Mouse (Mus musculus) ES-E14 (cell line): ENCODE measurements around the gene B3gntl1. TPM values are rescaled to one million over a fixed set of nuclear protein-coding genes. Genes with fewer than 3 reads are reported as not detected.

Source experiments
- DNase-seq: peaks from one replicate; pipeline ENCODE4 v3.0.0-alpha.2; 2013; ENCODE audit warnings: low read depth, low spot score
- H3K27ac ChIP-seq: 2 replicates; pipeline ENCODE4 v1.5.1; 2012; ENCODE audit warnings: low read depth, mild to moderate bottlenecking, low read length, moderate library complexity, mixed read lengths; ENCODE audit not compliant: poor library complexity, insufficient read depth, severe bottlenecking
- H3K36me3 ChIP-seq: 2 replicates; pipeline ENCODE4 v1.6.1; 2012; ENCODE audit warnings: mild to moderate bottlenecking, low read length, moderate library complexity, mixed read lengths; ENCODE audit not compliant: control insufficient read depth, poor library complexity, insufficient read depth, severe bottlenecking
- H3K4me1 ChIP-seq, 2 experiments: fragments of 150-350 bp in 1 of 2; sonication (generic) in 1 of 2; 2 replicates each; pipeline ENCODE4 v1.6.1; 2012; ENCODE audit warnings: low read length in 2 of 2, mild to moderate bottlenecking in 1 of 2, mixed read lengths in 1 of 2; ENCODE audit not compliant: control insufficient read depth in 2 of 2, insufficient read depth in 2 of 2, poor library complexity in 1 of 2
- H3K4me3 ChIP-seq, 2 experiments: fragments of 150-350 bp in 1 of 2; sonication (generic) in 1 of 2; 2 replicates each; pipeline ENCODE4 v1.5.1; 2012; ENCODE audit warnings: low read length in 2 of 2, low read depth in 1 of 2, mild to moderate bottlenecking in 1 of 2, mixed read lengths in 1 of 2; ENCODE audit not compliant: insufficient read depth in 1 of 2, poor library complexity in 1 of 2, severe bottlenecking in 1 of 2
- H3K9ac ChIP-seq: 2 replicates; pipeline ENCODE4 v1.6.1; 2012; ENCODE audit warnings: low read depth, mild to moderate bottlenecking, low read length, mixed read lengths; ENCODE audit not compliant: poor library complexity, insufficient read depth, severe bottlenecking
- H3K9me3 ChIP-seq: fragments of 150-350 bp; sonication (generic); 2 replicates; pipeline ENCODE4 v1.6.1; 2012; ENCODE audit warnings: low read depth, mild to moderate bottlenecking, low read length; ENCODE audit not compliant: control insufficient read depth, insufficient read depth
- CHD2 ChIP-seq: IDR thresholded peaks from 2 replicates; pipeline ENCODE4 v1.6.1; 2014; ENCODE audit warnings: mild to moderate bottlenecking, low read depth, low read length, inconsistent platforms
- HCFC1 ChIP-seq: IDR thresholded peaks from 2 replicates; pipeline ENCODE4 v1.6.1; 2012; ENCODE audit warnings: low read length, inconsistent platforms, borderline replicate concordance; ENCODE audit not compliant: insufficient read depth
- MAFK ChIP-seq: IDR thresholded peaks from 2 replicates; pipeline ENCODE4 v1.6.1; 2014; ENCODE audit warnings: mild to moderate bottlenecking, low read depth, low read length, inconsistent platforms; ENCODE audit not compliant: insufficient read depth
- ZC3H11A ChIP-seq: IDR thresholded peaks from 2 replicates; pipeline ENCODE4 v1.6.1; 2012; ENCODE audit warnings: low read depth, mild to moderate bottlenecking, inconsistent platforms, low read length, borderline replicate concordance
- ZNF384 ChIP-seq: IDR thresholded peaks from 2 replicates; pipeline ENCODE4 v1.6.1; 2012; ENCODE audit warnings: low read depth, low read length, inconsistent platforms
- in situ Hi-C, 2 experiments: fragments of 600-800 bp; cut with MboI; formaldehyde crosslinking; loops; one replicate each; pipeline ENCODE4 v1.15.1; 2025; ENCODE audit warnings: low sequenced_read_pairs in 2 of 2, inconsistent platforms in 1 of 2; ENCODE audit not compliant: unreplicated experiment in 2 of 2
- total RNA-seq: library from RNA; depleted of rRNA; stranded (reverse); fragments of 300-350 nt; gene quantifications from 2 replicates; pipeline ENCODE4 v1.2.3, GENCODE M21; 2012; rRNA removed

Gene B3gntl1
- total RNA-seq, 1 experiment: 13.2 TPM

- H3K9ac ChIP-seq: no peak overlapping the region
- DNase-seq: no peak
Measured at GRCm38 (mm10) chr11:121597254-121597653, 75.7 kb downstream of the B3gntl1 start.

GRCm38 (mm10) chr11:121581856-121582255 lies 91.1 kb downstream of the B3gntl1 start:
- Histone ChIP-seq H3K9me3 (no peaks in the 10 kb centered on the region), H3K4me3 (no peak overlapping the region), H3K27ac (no peak overlapping the region), H3K9ac (no peak overlapping the region), H3K36me3 (peaks cover 3% of the 10 kb centered on the region; the same call in 1 of the 2 replicates), H3K4me1 (no peaks in the 10 kb centered on the region)
- TF ChIP-seq CHD2: no peak
- in situ Hi-C loops: no loop called here
- no peak for DNase-seq

More at GRCm38 (mm10) chr11:121597254-121597653, 75.7 kb downstream of the B3gntl1 start:
- no peak overlapping the region for H3K4me3 ChIP-seq
- no peaks in the 10 kb centered on the region for H3K9me3 ChIP-seq
- H3K36me3 ChIP-seq: peaks cover 18% of the 10 kb centered on the region
- TF ChIP-seq CHD2: no peak
- no peak for TF ChIP-seq ZC3H11A
- no peak for TF ChIP-seq MAFK
- TF ChIP-seq HCFC1: no peak
- TF ChIP-seq ZNF384: no peak
- no peaks in the 10 kb centered on the region for H3K4me1 ChIP-seq
- no peak overlapping the region for H3K27ac ChIP-seq
- in situ Hi-C loops: no loop called here

Other genes with a start within 250 kb of the B3gntl1 start
- gene Fn3k, start 238.2 kb downstream of the B3gntl1 start, total RNA-seq: 0.16 and 0.18 TPM in 2 replicates
- 68.6 and 70.6 TPM in 2 replicates for gene Tbcd, start 221.2 kb downstream of the B3gntl1 start, total RNA-seq
- gene Zfp750, start 153.8 kb downstream of the B3gntl1 start, total RNA-seq: 1.5 and 2.2 TPM in 2 replicates
- 7.8 and 13.0 TPM in 2 replicates for gene Metrnl, start 28.4 kb upstream of the B3gntl1 start, total RNA-seq
- gene Ptchd3, start 157.1 kb upstream of the B3gntl1 start, total RNA-seq: 0.58 and 0.95 TPM in 2 replicates